Mouse (Mus musculus) lung, postnatal 10 days (tissue): Measurements from ENCODE around the gene Morf4l1.
"Not testable (repeated sequence)": the region's sequence is repeated elsewhere in the genome, so short reads cannot be mapped to it uniquely, and the experiment has no call there.

Source experiments
- DNase-seq: peaks from one replicate; pipeline ENCODE4 v3.0.0; 2021

The Morf4l1 gene

DNA sequence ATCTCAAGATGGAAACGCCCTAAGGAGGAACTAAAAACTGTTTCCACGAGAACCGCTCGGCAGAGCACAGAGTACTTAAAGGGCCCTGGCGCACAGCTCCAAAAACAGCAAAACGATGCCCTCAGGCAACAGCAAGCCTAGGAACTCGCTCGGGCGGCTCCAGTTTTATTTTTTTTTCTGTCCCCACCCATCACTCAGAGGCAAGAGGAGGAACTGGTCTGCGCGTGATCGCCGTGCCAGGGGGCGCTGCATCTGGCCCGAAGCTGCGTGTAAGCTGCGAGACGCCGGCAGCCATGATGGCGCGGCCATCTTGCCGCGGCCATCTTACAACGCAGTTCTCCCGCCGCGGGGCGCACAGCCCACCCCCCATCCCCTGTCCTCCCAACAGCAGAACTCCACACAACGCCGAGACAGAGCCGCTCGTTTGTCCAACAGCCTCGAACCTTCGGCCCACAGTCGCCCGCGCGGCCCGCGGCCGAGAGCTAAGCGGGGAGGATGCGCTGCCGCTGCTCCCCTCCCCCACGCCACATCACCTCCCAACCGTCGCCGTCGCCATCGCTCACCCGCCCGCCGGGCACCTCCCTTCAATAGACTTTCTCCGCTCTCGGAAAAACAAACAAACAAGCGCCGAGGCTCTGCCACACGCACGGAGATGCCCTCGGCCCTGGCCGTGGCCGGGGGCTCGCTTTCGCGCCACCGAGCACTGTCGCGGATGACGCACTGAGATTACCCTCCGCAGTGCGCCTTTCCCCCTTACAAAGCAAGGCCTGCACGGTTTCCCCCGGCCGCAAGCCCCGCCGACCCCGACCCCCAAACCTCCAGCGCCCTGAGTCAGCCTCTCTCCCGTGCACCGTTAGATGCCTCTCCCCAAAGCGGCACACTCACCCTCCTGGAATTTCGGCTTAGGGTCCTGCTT lies 665 bp downstream of the Morf4l1 start:
- peak; percentile 95 for DNase-seq

DNA sequence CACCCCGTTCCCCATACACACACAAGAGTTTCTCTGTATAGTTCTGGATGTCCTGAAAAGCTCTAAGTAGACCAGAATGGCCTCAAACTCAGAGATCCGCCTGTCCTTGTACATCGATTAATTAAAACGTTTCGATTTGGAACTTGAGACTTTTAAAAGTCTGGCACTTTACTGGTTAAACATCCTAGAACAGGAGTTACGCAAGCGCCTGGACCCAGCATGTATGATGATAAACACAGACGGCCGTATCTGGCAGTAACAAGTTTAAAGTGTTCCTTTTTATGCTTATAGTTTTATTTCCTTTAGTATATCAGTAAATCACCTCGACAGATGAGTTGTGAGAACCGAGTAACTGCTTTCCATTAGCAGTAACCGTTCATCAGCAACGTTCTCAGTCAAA lies 1.4 kb downstream of the Morf4l1 start:
- no peak for DNase-seq

DNA sequence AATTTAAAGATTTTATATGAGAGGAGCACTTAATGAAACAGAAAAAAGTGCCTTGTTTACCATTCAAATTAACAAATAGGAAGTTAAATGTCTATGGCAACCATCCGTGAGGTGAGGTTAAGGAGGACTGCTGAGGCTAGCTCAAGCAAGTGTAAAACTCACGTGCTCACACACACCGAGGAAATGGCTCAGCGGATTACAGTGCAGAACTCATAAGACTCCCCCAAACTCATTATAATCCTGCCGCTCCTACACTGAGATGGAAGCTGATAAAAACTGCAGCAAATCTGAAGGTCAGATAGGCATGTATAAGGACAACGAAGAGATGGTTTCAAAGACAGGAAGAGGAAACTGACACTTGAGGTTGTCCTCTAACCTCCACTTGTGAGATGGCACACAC lies 5.2 kb downstream of the Morf4l1 start:
- no peak for DNase-seq

DNA sequence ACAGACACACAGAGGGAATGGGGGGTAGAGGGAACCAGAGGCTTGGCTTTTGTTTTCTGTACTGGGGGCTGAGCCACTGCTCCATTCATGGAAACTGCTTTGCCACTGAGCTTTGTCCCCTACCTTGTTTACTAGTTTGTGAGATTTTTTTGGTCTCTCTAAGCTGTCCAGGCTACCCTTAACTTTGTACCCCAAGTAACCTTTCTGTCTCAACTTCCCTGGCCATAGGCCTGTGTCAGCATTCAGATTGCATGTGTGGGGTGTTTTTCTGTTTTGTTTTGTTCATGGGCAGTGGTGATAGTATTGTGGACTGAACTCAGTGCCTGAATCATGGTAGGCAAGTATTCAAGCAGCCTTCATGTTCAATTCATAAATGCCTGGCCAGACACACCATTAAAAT lies 6.3 kb downstream of the Morf4l1 start:
- DNase-seq = no peak

DNA sequence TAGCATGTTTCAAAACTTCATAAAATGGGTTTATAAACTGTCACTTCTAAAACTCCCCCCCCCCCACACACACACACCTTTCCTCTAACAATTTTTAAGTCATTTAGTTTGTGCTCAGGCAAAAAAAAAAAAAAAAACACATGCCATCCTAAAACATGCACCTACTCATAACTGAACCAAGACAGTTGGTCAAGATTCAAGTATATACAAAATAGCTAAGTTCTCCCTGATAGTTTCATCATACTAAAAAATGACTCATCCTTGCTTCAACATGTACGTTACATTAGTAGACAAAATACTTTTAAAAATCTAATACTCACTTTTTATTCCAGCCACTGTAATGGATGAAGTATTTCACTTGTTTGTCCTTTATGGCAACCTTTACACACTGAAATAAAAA lies 7.7 kb downstream of the Morf4l1 start:
- DNase-seq = no peak

- DNase-seq = no peak
These were observed 9.1 kb downstream of the Morf4l1 start for GRCm38 (mm10) chr9:90105462-90105861.

DNA sequence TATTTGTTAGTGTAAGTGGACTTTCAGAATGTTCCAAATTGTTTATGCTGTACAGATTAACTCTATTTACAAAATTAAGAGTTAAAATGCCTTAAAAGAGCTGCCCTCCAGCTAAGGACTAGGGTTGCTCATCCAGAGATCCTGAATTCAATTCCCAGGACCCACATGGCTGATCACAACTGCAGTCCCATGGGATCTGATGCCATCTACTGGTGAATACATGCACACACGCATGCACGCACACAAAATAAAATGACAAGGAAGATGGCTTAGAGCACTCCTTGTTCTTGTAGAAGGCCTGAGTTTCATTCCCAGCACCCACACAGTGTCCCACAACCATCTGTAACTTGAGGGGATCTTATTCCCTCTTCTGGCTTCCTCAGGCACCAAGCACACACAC lies 13.8 kb downstream of the Morf4l1 start:
- DNase-seq = no peak

DNA sequence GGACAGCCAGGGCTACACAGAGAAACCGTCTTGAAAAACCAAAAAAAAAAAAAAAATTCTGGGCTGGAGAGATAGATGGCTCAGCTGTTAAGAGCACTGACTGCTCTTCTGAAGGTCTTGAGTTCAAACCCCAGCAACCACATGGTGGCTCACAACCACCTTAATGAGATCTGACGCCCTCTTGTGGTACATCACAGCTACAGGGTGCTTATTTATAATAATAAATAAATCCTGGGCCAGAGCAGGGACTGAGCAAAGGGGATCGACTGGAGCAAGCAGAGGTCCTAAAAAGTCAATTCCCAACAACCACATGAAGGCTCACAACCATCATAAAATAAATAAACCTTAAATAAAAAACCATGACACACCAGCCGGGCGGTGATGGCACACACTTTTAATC lies 15.6 kb downstream of the Morf4l1 start:
- DNase-seq = peak; percentile 13

DNA sequence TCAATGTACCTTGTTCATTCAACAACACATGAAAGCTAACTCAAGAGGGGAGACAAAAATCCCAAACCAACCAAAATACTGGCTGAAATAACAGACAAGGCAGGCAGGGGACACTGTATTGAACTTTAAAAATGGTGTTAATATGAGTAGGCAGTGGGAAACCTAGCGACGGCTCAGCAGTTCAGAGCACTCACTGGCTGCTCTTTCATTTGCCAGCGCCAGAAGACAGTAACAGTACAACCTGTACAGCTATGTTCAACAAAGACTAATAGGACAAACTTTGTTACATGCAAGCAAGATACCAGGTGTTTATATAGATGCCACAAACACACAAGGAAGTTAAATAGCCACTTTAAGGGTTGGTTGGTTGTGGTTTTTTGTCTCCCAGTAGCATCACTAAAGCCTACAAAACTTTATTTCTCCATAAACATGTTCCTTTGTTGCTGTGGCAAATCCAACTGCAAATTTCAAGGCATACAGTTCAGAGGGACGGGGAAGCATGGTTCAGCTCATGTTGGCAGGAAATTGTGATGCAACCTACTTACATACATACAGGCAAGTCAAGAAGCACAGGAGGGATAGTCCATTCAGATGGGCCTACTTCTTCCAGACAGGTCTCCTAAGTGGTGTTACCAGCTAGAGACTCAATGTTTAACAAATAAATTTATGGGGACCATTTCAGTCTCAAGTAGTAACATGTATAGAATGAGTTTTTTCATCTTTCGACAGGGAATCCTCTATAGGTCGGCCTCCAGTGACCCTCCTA lies 25.1 kb downstream of the Morf4l1 start:
- DNase-seq = no peak

GRCm38 (mm10) chr9:90087906-90088485 lies 26.6 kb downstream of the Morf4l1 start:
- DNase-seq = no peak

DNA sequence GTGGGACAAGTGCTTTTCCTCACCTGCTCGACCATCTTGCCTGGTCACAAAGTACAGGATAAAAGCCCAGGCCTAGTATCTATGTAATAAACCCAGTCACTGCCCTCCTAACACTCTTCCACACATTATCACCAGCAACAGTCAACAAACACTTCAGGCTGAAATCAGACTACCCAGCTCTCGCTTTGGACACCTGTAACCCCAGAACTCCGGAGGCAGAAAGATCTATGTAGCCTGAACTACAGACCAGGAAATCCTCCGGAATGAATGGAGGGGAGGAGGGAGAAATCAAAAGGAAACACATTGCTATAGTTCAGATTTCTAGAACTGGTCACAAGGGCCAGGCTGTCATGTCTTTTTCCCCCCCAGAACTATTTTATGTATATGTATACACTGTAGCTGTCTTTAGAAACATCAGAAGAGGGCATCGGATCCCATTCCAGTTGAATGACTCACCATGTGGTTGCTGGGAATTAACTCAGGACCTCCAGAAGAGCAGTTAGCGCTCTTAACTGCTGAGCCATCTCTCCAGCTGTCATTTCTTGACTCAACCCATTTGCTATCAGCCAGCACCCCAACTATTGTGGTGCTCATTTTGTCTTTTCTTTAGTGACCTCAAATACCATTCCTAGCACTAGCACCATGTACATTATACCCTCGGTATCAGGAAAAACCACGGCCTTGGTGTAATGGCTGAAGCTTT lies 29.7 kb downstream of the Morf4l1 start:
- DNase-seq = no peak

GRCm38 (mm10) chr9:90084152-90084551 lies 30.4 kb downstream of the Morf4l1 start:
- DNase-seq = no peak

DNA sequence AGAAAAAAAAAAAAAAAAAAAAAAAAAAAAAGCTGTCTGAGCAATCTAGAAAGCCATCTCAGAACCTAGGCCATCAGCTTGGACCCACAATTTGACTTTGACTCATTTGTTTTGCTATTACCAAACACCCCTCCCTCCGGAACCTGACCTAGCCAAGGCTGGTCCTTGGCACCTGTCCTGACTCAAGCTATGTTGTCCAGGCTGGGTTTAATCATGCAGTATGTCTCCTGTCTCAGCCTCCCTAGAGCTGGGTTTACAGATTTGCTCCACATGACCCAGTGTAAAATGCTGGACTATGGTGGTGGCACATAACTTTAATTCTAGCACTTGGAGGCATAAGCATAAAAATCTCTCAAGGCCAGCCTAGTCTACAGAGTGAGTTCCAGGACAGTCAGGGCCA lies 31.6 kb downstream of the Morf4l1 start:
- DNase-seq = no peak

- DNase-seq = not testable (repeated sequence)
These were observed 32.6 kb downstream of the Morf4l1 start for GRCm38 (mm10) chr9:90081961-90082360.

DNA sequence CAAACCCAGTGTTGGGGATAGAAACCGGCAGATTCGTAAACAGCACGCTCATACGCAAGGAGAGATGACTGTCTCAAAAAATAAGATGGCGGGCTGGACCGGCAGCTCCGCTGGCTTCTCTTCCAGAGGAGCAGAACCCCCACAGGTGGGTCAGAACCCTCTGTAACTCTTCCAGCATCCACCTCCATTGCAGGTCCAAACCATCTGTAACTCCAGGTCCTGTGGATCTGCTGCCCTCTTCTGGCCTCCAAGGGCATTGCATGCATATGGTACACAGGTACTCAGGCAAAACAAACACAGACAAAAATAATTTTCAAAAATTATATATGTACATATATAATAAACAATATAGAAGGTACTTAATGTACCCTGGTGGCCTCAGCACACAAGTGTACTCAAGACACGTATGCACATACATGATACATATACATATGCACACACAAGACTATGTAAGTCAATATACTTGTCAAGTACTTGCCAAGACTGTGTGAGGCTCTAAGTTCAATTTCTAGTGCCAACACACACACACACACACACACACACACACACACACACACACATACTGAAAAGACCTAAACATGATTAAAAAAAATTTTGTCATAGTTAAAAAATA lies 37.6 kb downstream of the Morf4l1 start:
- peak; percentile 79 for DNase-seq

DNA sequence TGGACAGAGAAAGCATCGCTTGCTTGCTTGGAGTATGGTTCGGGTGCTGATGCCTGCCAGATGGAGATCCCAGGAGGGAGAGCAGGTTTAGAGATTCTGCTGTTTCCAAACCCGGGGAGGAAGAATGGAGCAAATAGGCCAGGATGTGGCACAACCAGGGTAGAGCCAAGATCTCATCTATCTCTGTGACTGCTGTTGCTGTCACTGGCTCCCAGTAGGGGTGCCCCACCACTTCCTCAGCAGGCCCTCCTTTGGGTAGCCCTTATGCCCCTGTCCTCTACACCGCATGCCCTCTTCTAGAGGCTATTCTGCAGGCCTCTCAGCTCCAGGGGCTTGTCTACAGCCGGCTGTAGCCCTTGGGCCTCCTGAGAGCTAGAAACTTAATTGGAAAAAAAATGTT lies 38.4 kb downstream of the Morf4l1 start:
- no peak for DNase-seq

- DNase-seq = no peak
These were observed 39.2 kb downstream of the Morf4l1 start for GRCm38 (mm10) chr9:90075336-90075735.

GRCm38 (mm10) chr9:90070174-90070573 lies 44.4 kb downstream of the Morf4l1 start:
- DNase-seq = no peak

GRCm38 (mm10) chr9:90069485-90069884 lies 45.1 kb downstream of the Morf4l1 start:
- DNase-seq = peak; percentile 56

GRCm38 (mm10) chr9:90068786-90069185 lies 45.8 kb downstream of the Morf4l1 start:
- DNase-seq = no peak

DNA sequence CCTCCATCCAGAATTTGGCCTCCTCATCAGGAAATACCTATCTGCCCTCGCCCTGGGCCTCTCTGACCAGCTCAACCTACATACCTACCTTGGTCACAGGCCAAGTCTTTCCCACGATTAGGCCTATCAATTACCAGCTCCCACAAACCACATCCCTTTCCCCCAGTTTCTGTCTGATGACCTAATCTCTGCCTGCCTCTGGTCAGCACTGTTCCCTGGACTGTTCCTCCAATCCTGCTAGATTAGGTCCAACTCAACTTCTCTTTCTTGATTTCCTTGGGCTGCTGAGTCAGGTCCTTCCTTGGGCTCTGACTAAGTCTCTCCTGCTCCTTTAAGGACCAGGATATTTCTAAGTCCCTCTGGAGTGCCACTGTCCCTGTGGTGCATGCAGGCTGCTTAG lies 47.2 kb downstream of the Morf4l1 start:
- no peak for DNase-seq

- not testable (repeated sequence) for DNase-seq
These were observed 53.6 kb downstream of the Morf4l1 start for GRCm38 (mm10) chr9:90060932-90061331.

DNA sequence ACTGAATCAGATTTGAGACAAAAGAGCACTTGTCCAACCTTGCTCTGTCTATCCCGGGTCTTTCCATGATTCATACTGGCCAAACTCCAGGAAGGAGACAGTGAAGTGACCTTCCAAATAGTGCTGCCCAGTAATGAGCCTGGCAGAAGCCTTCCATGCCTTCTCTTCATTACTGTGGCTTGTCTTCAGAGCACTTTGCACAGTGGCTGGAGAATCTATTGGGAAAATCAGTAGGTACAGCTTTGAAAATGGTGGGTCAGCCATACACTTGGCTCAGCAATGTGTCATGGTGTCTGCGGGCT lies 54.0 kb downstream of the Morf4l1 start:
- no peak for DNase-seq
